Mouse (Mus musculus): ENCODE data around the gene Fam57a.

DNA sequence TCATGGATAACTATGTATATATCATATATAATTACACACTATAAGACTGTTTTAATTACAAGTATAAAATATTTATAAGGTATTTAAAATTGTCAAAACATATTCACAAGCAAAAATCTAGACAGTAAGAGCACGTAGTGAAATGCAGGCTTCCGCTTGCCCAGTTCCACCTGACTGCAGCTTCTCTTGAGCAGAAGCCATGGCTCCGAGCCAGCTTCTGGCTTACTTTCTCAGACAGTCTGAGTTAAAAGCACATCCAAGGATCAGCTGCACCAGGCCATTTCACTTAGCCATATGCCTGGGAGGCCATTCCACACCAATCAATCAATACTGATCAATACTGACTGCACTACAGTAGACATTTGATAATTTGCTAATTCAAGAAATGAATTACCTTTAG lies 10.5 kb upstream of the Fam57a start:
- TF ChIP-seq POLR2A (IDR thresholded peaks at IDR 0.05; ENCODE audit: borderline replicate concordance, control insufficient read depth, low read depth, low read length) (no peak), CTCF (IDR thresholded peaks at IDR 0.05; ENCODE audit: control insufficient read depth, insufficient read depth, low read length) (no peak)

All from bone marrow, adult 2 months (tissue).